ENCODE assay signal across 8 mouse cellular contexts in the genomic region with DNA sequence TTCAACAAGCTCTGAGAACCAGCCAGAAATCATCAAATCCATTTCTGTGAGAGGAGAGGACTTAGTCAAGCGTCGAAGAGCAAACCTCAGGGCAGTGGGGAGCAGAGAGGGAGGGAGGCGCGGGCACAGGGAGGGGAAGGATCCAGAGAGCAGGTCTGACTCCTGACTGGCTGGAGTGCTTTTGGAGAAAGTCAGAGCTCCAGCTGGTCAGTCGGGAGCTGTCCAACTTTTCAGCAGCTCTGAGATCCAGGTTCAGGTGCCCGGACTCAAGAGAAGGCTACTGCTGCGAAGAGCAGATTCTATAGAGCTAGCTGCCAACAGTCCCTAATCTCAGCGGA.
DNase-seq lines count a peak whose midpoint lies in the region; ATAC-seq and TF ChIP-seq lines count a peak whose summit lies in the region.

No protein-coding gene starts in this region.

- no peaks in the 10 kb centered on the region for H3K36me3 ChIP-seq in thymus, adult 2 months (ENCODE audit: control insufficient read depth, insufficient read depth, low read length)
- no peaks in the 10 kb centered on the region for H3K36me3 ChIP-seq in heart, embryonic 12.5 days
- no peaks in the 10 kb centered on the region for H3K36me3 ChIP-seq in kidney, embryonic 14.5 days (ENCODE audit: control insufficient read depth, insufficient read depth, low read length)

- 3% methylated on average over 8 of the region's 8 CpGs for WGBS in thymus, adult 2 months
- WGBS in heart, embryonic 12.5 days: under 1% methylated on average over 8 of the region's 8 CpGs
- 0% methylated on average over 8 of the region's 8 CpGs for WGBS in kidney, embryonic 14.5 days

- no peak overlapping the region for H3K27ac ChIP-seq in thymus, adult 2 months (ENCODE audit: control insufficient read depth, insufficient read depth, low read length)
- no peak overlapping the region for H3K27ac ChIP-seq in heart, embryonic 12.5 days (ENCODE audit: poor library complexity, severe bottlenecking)
- no peak overlapping the region for H3K27ac ChIP-seq in kidney, embryonic 14.5 days (ENCODE audit: low read depth, low read length)

- no peak overlapping the region for H3K4me3 ChIP-seq in thymus, adult 2 months (ENCODE audit: control insufficient read depth, insufficient read depth, low read length)
- H3K4me3 ChIP-seq in heart, embryonic 12.5 days: peak overlapping the region; percentile 52
- H3K4me3 ChIP-seq in kidney, embryonic 14.5 days (ENCODE audit: low read length): peak overlapping the region; percentile 49

- peak; percentile 1 for DNase-seq in thymus, adult 2 months
- no peak for DNase-seq in thymus, postnatal 10 days (ENCODE audit: low spot score in 2 of 2)
- DNase-seq in lung, postnatal 25 days (ENCODE audit: low spot score): peak; percentile 1
- peak; percentile 64 for DNase-seq in testis, postnatal 10 days (ENCODE audit: low spot score)
- DNase-seq in layer of hippocampus, adult 9-10 months (ENCODE audit: low spot score): no peak

- no peaks in the 10 kb centered on the region; the same call in 1 of the 2 replicates for H3K27me3 ChIP-seq in thymus, adult 2 months (ENCODE audit: control insufficient read depth, insufficient read depth, low read length)
- peaks cover 38% of the 10 kb centered on the region for H3K27me3 ChIP-seq in heart, embryonic 12.5 days (replicated peaks)
- H3K27me3 ChIP-seq in kidney, embryonic 14.5 days (ENCODE audit: control insufficient read depth, insufficient read depth, low read length): no peaks in the 10 kb centered on the region

- peak overlapping the region; percentile 97 for H3K4me2 ChIP-seq in heart, embryonic 12.5 days
- peak overlapping the region; percentile 96 for H3K4me2 ChIP-seq in kidney, embryonic 14.5 days (replicated peaks; ENCODE audit: low read depth, low read length)

- no peak for TF ChIP-seq CTCF in thymus, adult 2 months (IDR thresholded peaks at IDR 0.05; ENCODE audit: borderline replicate concordance, control insufficient read depth, extremely low read depth, insufficient read depth, low read length, poor library complexity)

- peak; percentile 86 for ATAC-seq in common myeloid progenitor, adult 5-6 weeks (replicated peaks; ENCODE audit: low read depth, poor library complexity, severe bottlenecking)
- peak; percentile 33; the same call in 1 of the 2 replicates for ATAC-seq in heart, embryonic 12.5 days (ENCODE audit: insufficient number of reproducible peaks, low FRiP score)
- ATAC-seq in kidney, embryonic 14.5 days (ENCODE audit: low FRiP score, low TSS enrichment): peak; percentile 75

- TF ChIP-seq POLR2A in thymus, adult 2 months (IDR thresholded peaks at IDR 0.05; ENCODE audit: control insufficient read depth, extremely low read depth, insufficient read depth, low read length, poor library complexity): no peak

- H3K4me1 ChIP-seq in thymus, adult 2 months (replicated peaks; ENCODE audit: control insufficient read depth, insufficient read depth, low read length): peaks cover 4% of the 10 kb centered on the region; the same call in 1 of the 2 replicates
- H3K4me1 ChIP-seq in heart, embryonic 12.5 days (replicated peaks): peaks cover 13% of the 10 kb centered on the region
- peaks cover 10% of the 10 kb centered on the region for H3K4me1 ChIP-seq in kidney, embryonic 14.5 days (ENCODE audit: control insufficient read depth, insufficient read depth, low read length)

- H3K9ac ChIP-seq in heart, embryonic 12.5 days: no peak overlapping the region
- no peak overlapping the region for H3K9ac ChIP-seq in kidney, embryonic 14.5 days (ENCODE audit: low read depth, low read length)

- no peaks in the 10 kb centered on the region for H3K9me3 ChIP-seq in heart, embryonic 12.5 days (replicated peaks)
- no peaks in the 10 kb centered on the region for H3K9me3 ChIP-seq in kidney, embryonic 14.5 days (ENCODE audit: control insufficient read depth, low read length)

Comparison
In these comparisons a context has a peak if more than half of its experiments do, and no peak if none do; other contexts are left out.
1. DNase-seq: peak in thymus, adult 2 months (single experiment), lung, postnatal 25 days (single experiment) and testis, postnatal 10 days (single experiment); none in thymus, postnatal 10 days (0 of 2) and layer of hippocampus, adult 9-10 months (single experiment).
2. ATAC-seq: peak in every context shown above with its lines; median percentile 86 in common myeloid progenitor, adult 5-6 weeks; 75 in kidney, embryonic 14.5 days; 33 in heart, embryonic 12.5 days.